Mouse (Mus musculus) lung, postnatal 14 days (tissue): Measurements from ENCODE around the gene Gm43518.

Source experiments
- DNase-seq: peaks from one replicate; pipeline ENCODE4 v3.0.0; 2021

Gm43518 gene

GRCm38 (mm10) chr5:123979221-123979979, 52.2 kb downstream of the Gm43518 start:
- DNase-seq: no peak

DNA sequence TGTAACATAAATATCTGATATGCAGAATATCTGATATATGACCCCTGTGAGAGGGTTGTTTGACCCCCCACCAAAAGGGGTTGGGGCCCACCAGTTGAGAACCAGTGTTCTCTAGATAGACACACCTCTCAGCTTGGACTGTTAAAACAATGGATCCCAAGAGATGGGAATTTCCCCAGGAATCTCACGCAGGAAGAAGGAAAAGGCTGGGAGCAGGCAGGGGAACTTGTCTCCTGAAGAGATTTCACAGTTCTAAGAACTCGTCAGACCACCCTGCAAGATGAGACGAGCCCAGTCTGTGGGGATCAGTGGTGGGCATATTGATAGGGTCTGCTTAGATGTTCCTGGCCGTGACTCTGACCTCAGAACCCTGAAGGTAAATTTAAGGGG, 52.8 kb downstream of the Gm43518 start:
- no peak for DNase-seq

GRCm38 (mm10) chr5:123980521-123981249, 53.5 kb downstream of the Gm43518 start:
- DNase-seq: no peak

- no peak for DNase-seq
These were observed 54.0 kb downstream of the Gm43518 start for GRCm38 (mm10) chr5:123981250-123981554.

DNA sequence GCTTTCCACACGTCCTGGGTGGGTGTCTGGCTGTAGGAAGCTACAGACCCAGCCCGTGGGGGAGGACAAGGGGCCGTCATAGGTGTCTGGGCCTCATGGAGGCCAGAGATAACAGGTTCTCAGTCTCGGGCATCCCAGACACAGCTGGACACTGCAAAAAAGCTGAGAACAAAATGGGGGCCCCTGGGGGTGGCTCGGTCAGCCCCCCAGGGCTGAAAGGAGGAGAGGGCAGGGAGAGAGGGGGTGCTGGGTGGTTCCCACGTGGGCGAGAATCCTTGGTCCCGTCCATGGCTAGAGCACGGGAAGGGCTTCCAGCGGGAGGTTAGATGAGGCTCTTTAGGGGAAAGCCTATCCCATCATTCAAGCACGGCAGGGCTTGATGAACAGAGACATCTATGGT, 55.6 kb downstream of the Gm43518 start:
- DNase-seq: no peak

DNA sequence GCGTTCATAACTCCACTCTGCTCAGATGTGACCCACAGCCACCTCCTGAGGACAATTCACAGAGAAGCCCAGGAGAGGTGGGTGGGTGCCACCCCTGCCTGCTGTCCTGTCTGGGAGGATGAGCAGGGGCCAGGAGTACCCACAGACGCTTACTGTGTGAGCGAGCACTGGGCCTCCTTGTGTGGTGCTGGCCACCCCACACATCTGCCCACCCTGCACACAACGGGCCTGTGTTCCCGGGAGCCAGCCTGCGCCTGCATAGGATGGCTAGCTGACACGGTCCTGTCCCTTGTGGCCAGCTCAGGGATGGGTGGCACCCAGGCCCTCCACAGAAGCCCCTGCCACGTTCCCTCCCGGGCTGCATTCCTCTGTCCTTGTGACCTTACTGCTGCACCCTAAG, 58.2 kb downstream of the Gm43518 start:
- DNase-seq: no peak

- DNase-seq: no peak
These were observed 59.7 kb downstream of the Gm43518 start for GRCm38 (mm10) chr5:123986925-123987324.

DNA sequence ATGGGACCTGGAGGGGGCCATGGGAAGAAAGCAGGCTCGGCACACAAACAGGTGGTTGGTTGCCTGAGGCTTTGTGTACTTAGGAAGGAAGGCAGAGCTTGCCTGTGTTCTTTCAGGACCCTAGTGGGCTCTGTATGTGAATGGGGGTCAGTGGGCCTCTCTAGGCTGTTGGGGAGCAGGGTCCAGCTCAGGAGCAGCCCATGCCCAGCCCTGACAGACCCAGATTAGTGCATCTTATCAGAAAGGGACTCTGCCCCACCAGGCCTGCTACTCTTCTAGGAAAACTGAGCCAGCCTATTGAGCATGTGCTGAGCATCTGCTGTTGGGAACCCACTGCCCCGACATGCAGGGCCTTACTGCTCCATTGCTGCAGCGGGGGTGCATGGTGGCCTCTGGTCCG, 60.3 kb downstream of the Gm43518 start:
- no peak for DNase-seq
